Mouse (Mus musculus) intestine, embryonic 16.5 days (tissue): ENCODE measurements around the gene Pccb. TPM values are rescaled to one million over a fixed set of nuclear protein-coding genes. Genes with fewer than 3 reads are reported as not detected.

Source experiments
- ATAC-seq: fragments of 200-750 bp; cut with Nextera tagmentation; 2 replicates; pipeline ENCODE4 v1.8.0; 2017; ENCODE audit warnings: moderate TSS enrichment, moderate library complexity
- H3K27ac ChIP-seq: fragments of 300-500 bp; sonication (generic); 2 replicates; pipeline ENCODE4 v1.5.1; 2014; ENCODE audit warnings: mild to moderate bottlenecking, low read length
- H3K27me3 ChIP-seq: fragments of 300-500 bp; sonication (generic); replicated peaks from 2 replicates; pipeline ENCODE4 v1.6.1; 2014; ENCODE audit warnings: low read length, control low read depth, mixed read lengths; ENCODE audit not compliant: control insufficient read depth, insufficient read depth
- H3K36me3 ChIP-seq: fragments of 300-500 bp; sonication (generic); 2 replicates; pipeline ENCODE4 v1.6.1; 2014; ENCODE audit warnings: low read length, control low read depth; ENCODE audit not compliant: control insufficient read depth, insufficient read depth
- H3K4me1 ChIP-seq: fragments of 300-500 bp; sonication (generic); 2 replicates; pipeline ENCODE4 v1.6.1; 2014; ENCODE audit warnings: low read length, control low read depth, mixed read lengths; ENCODE audit not compliant: control insufficient read depth, insufficient read depth
- H3K4me2 ChIP-seq: fragments of 300-500 bp; sonication (generic); 2 replicates; pipeline ENCODE4 v1.6.1; 2014; ENCODE audit warnings: low read depth, low read length, control low read depth
- H3K4me3 ChIP-seq: fragments of 300-500 bp; sonication (generic); 2 replicates; pipeline ENCODE4 v1.5.1; 2014; ENCODE audit warnings: mild to moderate bottlenecking, low read length
- H3K9ac ChIP-seq: fragments of 300-500 bp; sonication (generic); 2 replicates; pipeline ENCODE4 v1.6.1; 2014; ENCODE audit warnings: low read depth, low read length
- H3K9me3 ChIP-seq: fragments of 300-500 bp; sonication (generic); 2 replicates; pipeline ENCODE4 v1.6.1; 2016; ENCODE audit warnings: low read length, control low read depth; ENCODE audit not compliant: control insufficient read depth
- WGBS: fragments of 180-500 bp; shearing (Covaris S2); extraction: QIAGEN DNeasy Blood & Tissue Kit; methylation state at CpG from one replicate; pipeline ENCODE4 v1.1.7; 2014; 5-methylcytosine and 5-hydroxymethylcytosine counted together
- polyA plus RNA-seq: library from polyadenylated mRNA; unstranded; fragments of >200 nt; fragmentation: Nextera tagmentation; extraction: Ambion mirVana; gene quantifications from 2 replicates; pipeline ENCODE4 v1.2.1, GENCODE M21; 2015

The Pccb gene
- polyA plus RNA-seq, 1 experiment from 2014 or later: 29.8 TPM

- no peaks in the 10 kb centered on the region for H3K36me3 ChIP-seq
- no peak overlapping the region for H3K9ac ChIP-seq
- H3K4me3 ChIP-seq: no peak overlapping the region
- H3K27me3 ChIP-seq: no peaks in the 10 kb centered on the region
- WGBS: 65% methylated on average over 2 of the region's 2 CpGs
- no peaks in the 10 kb centered on the region for H3K4me1 ChIP-seq
- no peaks in the 10 kb centered on the region for H3K9me3 ChIP-seq
- ATAC-seq: no peak
- H3K27ac ChIP-seq: no peak overlapping the region
- no peak overlapping the region for H3K4me2 ChIP-seq
These were observed 92.7 kb downstream of the Pccb start for GRCm38 (mm10) chr9:100942042-100942441.

Other genes with a start within 250 kb of the Pccb start
- 2.6 TPM in 2 replicates for gene Msl2, start 39.2 kb upstream of the Pccb start, polyA plus RNA-seq
- 7.4 and 8.1 TPM in 2 replicates for gene Ppp2r3a, start 216.9 kb upstream of the Pccb start, polyA plus RNA-seq